Mouse (Mus musculus): ENCODE data around the gene Gm49403. TPM values are rescaled to one million over a fixed set of nuclear protein-coding genes. Genes with fewer than 3 reads are reported as not detected.
A peak's percentile ranks its signal among the peaks of the same experiment; 100 is the strongest.
"Not testable (repeated sequence)": the region's sequence is repeated elsewhere in the genome, so short reads cannot be mapped to it uniquely, and the experiment has no call there.

The Gm49403 gene
- total RNA-seq, 1 experiment, result not detected

DNA sequence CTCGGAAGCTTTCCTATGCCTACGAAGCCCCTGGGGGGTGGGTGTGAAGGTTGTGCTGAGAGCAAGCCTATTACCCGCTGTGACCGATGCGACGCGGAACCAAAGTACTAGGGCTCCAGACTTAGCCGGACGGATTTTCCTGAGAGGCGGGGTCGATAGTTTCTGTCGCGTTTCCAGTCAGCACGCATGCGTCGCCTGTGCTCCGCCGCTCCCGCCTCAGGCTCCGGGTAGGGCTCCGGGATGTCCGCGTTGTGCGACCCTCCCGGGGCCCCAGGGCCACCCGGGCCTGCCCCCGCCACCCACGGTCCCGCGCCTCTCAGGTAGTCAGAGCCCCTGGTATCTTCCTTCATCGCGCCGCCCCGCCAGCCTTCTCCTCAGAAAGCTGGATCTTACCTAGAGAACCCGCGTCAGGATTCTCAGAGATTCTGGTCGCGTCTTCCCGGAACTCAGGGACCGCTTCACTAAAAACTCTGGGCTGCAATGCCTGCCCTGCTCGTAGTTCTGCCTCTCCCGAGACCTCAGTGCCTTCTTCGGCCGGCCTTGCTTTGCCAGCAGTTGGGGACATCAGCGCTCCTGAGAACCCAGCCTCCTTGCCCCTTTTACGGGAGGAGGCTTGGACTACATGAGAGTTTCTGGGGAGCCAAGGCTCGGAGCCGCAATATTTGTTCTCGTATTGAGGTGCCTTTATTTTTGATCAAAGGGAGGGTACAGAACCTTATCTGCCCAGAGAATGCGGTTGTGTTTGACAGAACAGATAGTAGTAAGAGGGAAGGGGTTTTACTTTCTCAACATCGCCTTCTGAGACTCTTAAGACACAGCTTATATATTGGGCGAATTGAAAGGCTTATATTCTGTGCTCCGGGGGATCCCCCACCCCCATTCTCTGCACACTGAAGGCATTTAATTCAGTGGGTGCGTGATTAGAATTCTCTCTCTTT is 9.4 kb downstream of the Gm49403 start, which contains the start of gene Ints5:
Gene Ints5, plus strand, starts transcription at position 177 of the 938 bp plus-strand sequence.
- DNase-seq (ENCODE audit: low read depth, low spot score), result peak; percentile 91
- peak within 1 kb of the TSS; percentile 91 to 94 for H3K4me3 ChIP-seq (ENCODE audit: insufficient read depth in 1 of 2, low read depth in 1 of 2, low read length in 2 of 2, poor library complexity in 1 of 2, severe bottlenecking in 1 of 2)
- H3K4me1 ChIP-seq (ENCODE audit: control insufficient read depth in 2 of 2, insufficient read depth in 2 of 2, low read length in 2 of 2, poor library complexity in 1 of 2), result peaks cover 2 to 4% of the 10 kb centered on the region in 2 experiments; a peak in 2 of 4 replicates
- no peaks in the 10 kb centered on the region for H3K9me3 ChIP-seq (ENCODE audit: control insufficient read depth, insufficient read depth, low read depth, low read length)
- H3K36me3 ChIP-seq (ENCODE audit: control insufficient read depth, insufficient read depth, low read length, poor library complexity, severe bottlenecking), result peaks cover 34% of the 10 kb centered on the region
- TF ChIP-seq HCFC1 (IDR thresholded peaks at IDR 0.05; ENCODE audit: borderline replicate concordance, insufficient read depth, low read length), result peak; percentile 84
- no peak for TF ChIP-seq ZC3H11A (IDR thresholded peaks at IDR 0.05; ENCODE audit: borderline replicate concordance, low read depth, low read length)
- TF ChIP-seq CHD2 (IDR thresholded peaks at IDR 0.05; ENCODE audit: low read depth, low read length), result no peak
- in situ Hi-C loops (cut with MboI; ENCODE audit: low sequenced_read_pairs in 2 of 2, unreplicated experiment in 2 of 2), result no loop called here
- H3K27ac ChIP-seq (ENCODE audit: insufficient read depth, low read depth, low read length, poor library complexity, severe bottlenecking), result peak within 1 kb of the TSS; percentile 73
- H3K9ac ChIP-seq (ENCODE audit: insufficient read depth, low read depth, low read length, poor library complexity, severe bottlenecking), result peak within 1 kb of the TSS; percentile 98

DNA sequence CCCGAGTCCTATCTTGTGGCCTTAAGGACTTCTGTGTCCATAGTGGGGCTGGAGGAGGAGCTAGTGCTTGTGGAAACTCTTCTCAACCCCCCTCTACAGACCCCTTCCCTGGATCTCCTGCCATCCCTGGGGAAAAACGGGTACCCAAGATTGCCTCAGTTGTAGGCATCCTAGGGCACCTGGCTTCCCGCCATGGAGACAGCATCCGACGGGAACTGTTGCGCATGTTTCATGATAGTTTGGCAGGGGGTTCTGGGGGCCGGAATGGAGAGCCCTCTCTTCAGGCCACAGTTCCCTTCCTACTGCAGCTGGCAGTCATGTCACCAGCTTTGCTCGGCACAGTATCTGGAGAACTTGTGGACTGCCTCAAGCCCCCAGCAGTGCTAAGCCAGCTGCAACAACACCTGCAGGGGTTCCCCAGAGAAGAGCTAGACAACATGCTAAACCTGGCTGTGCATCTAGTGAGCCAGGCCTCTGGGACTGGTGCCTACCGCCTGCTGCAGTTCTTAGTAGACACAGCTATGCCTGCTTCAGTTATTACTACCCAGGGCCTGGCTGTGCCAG is 11.7 kb downstream of the Gm49403 start:
- in situ Hi-C loops (cut with MboI; ENCODE audit: low sequenced_read_pairs in 2 of 2, unreplicated experiment in 2 of 2), result no loop called here
- no peak overlapping the region for H3K4me3 ChIP-seq (ENCODE audit: insufficient read depth in 1 of 2, low read depth in 1 of 2, low read length in 2 of 2, poor library complexity in 1 of 2, severe bottlenecking in 1 of 2)
- H3K9ac ChIP-seq (ENCODE audit: insufficient read depth, low read depth, low read length, poor library complexity, severe bottlenecking), result 0 out of 2 replicates have a peak overlapping the region, but pooled peaks have one; percentile 75
- H3K36me3 ChIP-seq (ENCODE audit: control insufficient read depth, insufficient read depth, low read length, poor library complexity, severe bottlenecking), result peaks cover 27% of the 10 kb centered on the region
- no peak overlapping the region for H3K27ac ChIP-seq (ENCODE audit: insufficient read depth, low read depth, low read length, poor library complexity, severe bottlenecking)
- H3K4me1 ChIP-seq (ENCODE audit: control insufficient read depth in 2 of 2, insufficient read depth in 2 of 2, low read length in 2 of 2, poor library complexity in 1 of 2), result peaks cover 2 to 4% of the 10 kb centered on the region in 2 experiments; a peak in 2 of 4 replicates
- no peak for DNase-seq (ENCODE audit: low read depth, low spot score)
- TF ChIP-seq ZC3H11A (IDR thresholded peaks at IDR 0.05; ENCODE audit: borderline replicate concordance, low read depth, low read length), result no peak
- no peak for TF ChIP-seq ZNF384 (IDR thresholded peaks at IDR 0.05; ENCODE audit: low read depth, low read length)
- TF ChIP-seq HCFC1 (IDR thresholded peaks at IDR 0.05; ENCODE audit: borderline replicate concordance, insufficient read depth, low read length), result no peak
- no peak for TF ChIP-seq MAFK (IDR thresholded peaks at IDR 0.05; ENCODE audit: insufficient read depth, low read depth, low read length)
- no peak for TF ChIP-seq CHD2 (IDR thresholded peaks at IDR 0.05; ENCODE audit: low read depth, low read length)
- H3K9me3 ChIP-seq (ENCODE audit: control insufficient read depth, insufficient read depth, low read depth, low read length), result no peaks in the 10 kb centered on the region

DNA sequence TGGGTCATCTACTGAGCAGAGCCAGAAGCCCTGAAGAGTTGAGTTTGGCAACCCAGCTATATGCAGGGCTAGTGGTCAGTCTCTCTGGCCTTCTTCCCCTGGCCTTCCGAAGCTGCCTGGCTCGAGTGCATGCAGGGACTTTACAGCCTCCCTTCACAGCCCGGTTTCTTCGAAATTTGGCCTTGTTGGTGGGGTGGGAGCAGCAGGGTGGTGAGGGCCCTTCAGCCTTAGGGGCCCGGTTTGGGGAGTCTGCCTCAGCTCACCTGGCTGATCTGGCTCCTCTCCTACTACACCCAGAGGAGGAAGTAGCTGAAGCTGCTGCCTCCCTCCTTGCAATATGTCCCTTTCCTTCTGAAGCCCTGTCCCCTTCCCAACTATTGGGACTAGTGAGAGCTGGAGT is 12.5 kb downstream of the Gm49403 start:
- H3K4me1 ChIP-seq (ENCODE audit: control insufficient read depth in 2 of 2, insufficient read depth in 2 of 2, low read length in 2 of 2, poor library complexity in 1 of 2); DNase-seq (ENCODE audit: low read depth, low spot score); H3K27ac ChIP-seq (ENCODE audit: insufficient read depth, low read depth, low read length, poor library complexity, severe bottlenecking); in situ Hi-C loops (cut with MboI; ENCODE audit: low sequenced_read_pairs in 2 of 2, unreplicated experiment in 2 of 2); H3K4me3 ChIP-seq (ENCODE audit: insufficient read depth in 1 of 2, low read depth in 1 of 2, low read length in 2 of 2, poor library complexity in 1 of 2, severe bottlenecking in 1 of 2); H3K9me3 ChIP-seq (ENCODE audit: control insufficient read depth, insufficient read depth, low read depth, low read length): not testable (repeated sequence)
- Histone ChIP-seq H3K9ac (ENCODE audit: insufficient read depth, low read depth, low read length, poor library complexity, severe bottlenecking) (peak overlapping the region; percentile 75; the same call in 1 of the 2 replicates), H3K36me3 (ENCODE audit: control insufficient read depth, insufficient read depth, low read length, poor library complexity, severe bottlenecking) (peaks cover 21% of the 10 kb centered on the region)

DNA sequence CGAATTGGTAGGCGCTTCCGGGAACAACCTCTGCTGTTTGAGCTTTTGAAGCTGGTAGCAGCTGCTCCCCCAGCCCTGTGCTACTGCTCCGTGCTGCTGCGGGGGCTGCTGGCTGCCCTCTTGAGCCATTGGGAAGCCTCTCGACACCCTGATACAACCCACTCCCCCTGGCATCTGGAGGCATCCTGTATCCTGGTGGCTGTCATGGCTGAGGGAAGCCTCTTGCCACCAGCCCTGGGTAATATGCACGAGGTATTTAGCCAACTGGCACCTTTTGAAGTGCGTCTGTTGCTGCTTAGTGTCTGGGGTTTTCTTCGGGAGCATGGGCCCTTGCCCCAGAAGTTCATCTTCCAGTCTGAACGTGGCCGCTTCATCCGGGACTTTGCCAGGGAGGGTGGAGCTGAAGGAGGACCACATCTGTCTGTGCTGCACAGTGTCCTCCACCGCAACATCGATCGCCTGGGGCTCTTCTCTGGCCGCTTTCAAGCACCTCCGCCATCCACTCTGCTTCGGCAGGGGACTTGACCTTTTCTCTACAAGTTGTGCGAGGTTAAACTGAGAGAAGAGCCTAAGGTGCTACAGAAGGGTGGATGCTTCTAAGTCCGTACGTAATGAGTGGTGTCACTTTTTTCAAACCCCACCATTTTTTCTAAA is 13.6 kb downstream of the Gm49403 start:
- H3K4me1 ChIP-seq (ENCODE audit: control insufficient read depth in 2 of 2, insufficient read depth in 2 of 2, low read length in 2 of 2, poor library complexity in 1 of 2); in situ Hi-C loops (cut with MboI; ENCODE audit: low sequenced_read_pairs in 2 of 2, unreplicated experiment in 2 of 2); DNase-seq (ENCODE audit: low read depth, low spot score); H3K9me3 ChIP-seq (ENCODE audit: control insufficient read depth, insufficient read depth, low read depth, low read length): not testable (repeated sequence)
- H3K9ac ChIP-seq (ENCODE audit: insufficient read depth, low read depth, low read length, poor library complexity, severe bottlenecking), result peak overlapping the region; percentile 75
- H3K4me3 ChIP-seq (ENCODE audit: insufficient read depth in 1 of 2, low read depth in 1 of 2, low read length in 2 of 2, poor library complexity in 1 of 2, severe bottlenecking in 1 of 2), result peak overlapping the region; percentile 31 to 100
- peak overlapping the region; percentile 71 for H3K27ac ChIP-seq (ENCODE audit: insufficient read depth, low read depth, low read length, poor library complexity, severe bottlenecking)
- peaks cover 20% of the 10 kb centered on the region for H3K36me3 ChIP-seq (ENCODE audit: control insufficient read depth, insufficient read depth, low read length, poor library complexity, severe bottlenecking)

All from ES-E14 (cell line).